Mouse (Mus musculus) left cerebral cortex, postnatal 10 days (tissue): Measurements from ENCODE around the gene Myrip. TPM values are rescaled to one million over a fixed set of nuclear protein-coding genes. Genes with fewer than 3 reads are reported as not detected.
"Not testable (repeated sequence)": the region's sequence is repeated elsewhere in the genome, so short reads cannot be mapped to it uniquely, and the experiment has no call there.

Experiments
- DNase-seq, 2 experiments: peaks; one replicate each; pipeline ENCODE4 v3.0.0; 2021 to 2022; ENCODE audit warnings: low spot score in 2 of 2, mixed read lengths in 1 of 2; ENCODE audit errors: extremely low spot score in 1 of 2
- intact Hi-C: fragments of 180-260 bp; cut with DNase I; formaldehyde crosslinking; loops from one replicate; pipeline ENCODE4 v1.15.1; 2025
- total RNA-seq, 2 experiments: library from RNA; stranded (reverse); gene quantifications; 2 replicates each; pipeline ENCODE4 v1.2.3; 2021

Myrip gene
- total RNA-seq, 2 experiments from 2014 or later = 63.5 to 70.6 TPM

DNA sequence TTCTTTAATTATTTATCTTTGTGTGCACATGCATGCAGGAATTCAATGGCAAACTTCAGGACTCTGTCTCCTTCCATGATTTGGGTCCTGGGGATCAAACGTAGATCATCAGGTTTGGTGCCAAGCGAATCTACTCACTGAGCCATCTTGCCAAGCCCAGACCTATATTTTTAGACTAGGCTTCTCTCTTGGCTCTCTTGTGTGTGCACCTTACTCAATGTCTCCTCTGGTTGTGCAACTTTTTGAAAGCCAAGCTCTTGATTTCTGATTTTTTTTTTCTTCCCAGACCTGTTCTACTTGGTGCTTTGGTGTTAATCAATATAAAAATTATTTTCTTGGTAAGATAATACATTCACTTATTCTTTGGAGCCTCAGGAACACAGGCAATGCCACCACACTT lies 19.3 kb downstream of the Myrip start:
- no peak for DNase-seq
- intact Hi-C loops = no loop called here

DNA sequence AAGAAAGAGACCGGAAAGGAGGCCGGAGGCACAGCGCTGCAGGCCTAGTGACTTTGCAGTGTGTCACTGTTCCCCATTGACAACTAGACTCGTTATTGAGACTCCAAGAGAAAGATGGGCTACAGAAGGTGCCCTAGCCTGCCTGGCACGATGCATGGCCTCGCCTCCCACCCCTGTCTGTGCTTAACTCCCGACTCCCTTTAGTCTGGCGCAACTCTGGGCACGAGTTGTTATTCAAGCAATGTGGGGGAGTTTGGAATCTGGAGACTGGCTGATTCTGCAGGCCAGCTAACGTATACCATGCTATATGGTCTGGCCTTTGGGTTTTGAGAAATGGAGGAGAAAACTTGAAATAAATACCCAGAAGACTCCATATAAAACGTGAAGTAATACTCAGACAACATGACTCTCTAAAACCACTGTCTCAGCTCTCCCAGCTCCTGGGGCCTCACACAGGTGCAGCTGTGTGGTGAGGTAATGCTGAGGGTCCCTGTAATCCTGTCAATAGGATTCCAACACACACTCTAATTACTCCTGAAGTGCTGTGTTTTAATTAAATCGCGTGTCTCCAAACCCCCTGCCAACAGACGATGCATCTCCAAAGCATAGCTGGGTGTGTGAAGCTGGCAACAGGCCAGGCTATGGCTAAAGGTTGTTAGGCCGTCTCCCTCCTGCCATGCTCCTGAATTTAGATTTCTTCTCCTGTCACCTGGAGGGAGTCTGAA lies 21.6 kb downstream of the Myrip start:
- no peak for DNase-seq

DNA sequence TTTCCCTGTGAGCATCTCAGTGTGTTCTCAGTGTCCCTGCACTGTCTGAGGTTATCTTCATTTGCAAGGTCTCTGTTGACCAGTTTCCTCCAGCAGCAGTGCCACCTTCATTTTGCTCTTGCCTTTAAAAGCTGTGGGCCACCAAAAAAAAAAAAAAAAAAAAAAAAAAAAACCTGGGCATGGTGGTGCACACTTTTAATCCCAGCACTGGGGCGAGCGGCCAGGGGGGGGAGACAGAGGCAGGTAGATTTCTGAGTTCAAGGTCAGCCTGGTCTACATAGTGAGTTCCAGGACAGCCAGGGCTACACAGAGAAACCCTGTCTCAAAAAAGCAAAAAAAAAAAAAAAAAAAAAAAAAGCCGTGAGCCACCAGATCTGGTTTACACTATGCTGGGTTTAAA lies 29.7 kb downstream of the Myrip start:
- DNase-seq, intact Hi-C loops: not testable (repeated sequence)

More for the DNA sequence above, 21.6 kb downstream of the Myrip start:
- intact Hi-C loops = no loop called here

DNA sequence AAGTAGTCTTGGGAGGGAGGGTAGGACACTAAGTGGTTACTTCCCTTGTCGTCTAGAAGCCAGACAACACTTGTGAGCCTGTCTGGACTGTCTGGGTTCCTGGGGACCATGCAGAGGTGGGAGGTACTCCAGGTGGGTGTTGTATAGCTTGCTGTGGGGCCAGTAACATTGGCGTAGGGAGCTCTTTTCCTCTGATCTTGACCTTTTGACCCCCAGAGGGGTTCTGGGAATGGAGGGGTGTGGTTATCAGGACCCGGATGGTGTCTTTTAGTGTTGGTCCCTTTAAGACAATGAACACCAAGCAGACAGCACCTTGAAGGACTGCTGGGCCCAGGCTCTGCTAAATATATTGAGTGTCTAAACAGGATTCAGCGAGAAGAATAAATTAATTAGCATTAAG lies 36.9 kb downstream of the Myrip start:
- DNase-seq = no peak
- intact Hi-C loops = no loop called here

DNA sequence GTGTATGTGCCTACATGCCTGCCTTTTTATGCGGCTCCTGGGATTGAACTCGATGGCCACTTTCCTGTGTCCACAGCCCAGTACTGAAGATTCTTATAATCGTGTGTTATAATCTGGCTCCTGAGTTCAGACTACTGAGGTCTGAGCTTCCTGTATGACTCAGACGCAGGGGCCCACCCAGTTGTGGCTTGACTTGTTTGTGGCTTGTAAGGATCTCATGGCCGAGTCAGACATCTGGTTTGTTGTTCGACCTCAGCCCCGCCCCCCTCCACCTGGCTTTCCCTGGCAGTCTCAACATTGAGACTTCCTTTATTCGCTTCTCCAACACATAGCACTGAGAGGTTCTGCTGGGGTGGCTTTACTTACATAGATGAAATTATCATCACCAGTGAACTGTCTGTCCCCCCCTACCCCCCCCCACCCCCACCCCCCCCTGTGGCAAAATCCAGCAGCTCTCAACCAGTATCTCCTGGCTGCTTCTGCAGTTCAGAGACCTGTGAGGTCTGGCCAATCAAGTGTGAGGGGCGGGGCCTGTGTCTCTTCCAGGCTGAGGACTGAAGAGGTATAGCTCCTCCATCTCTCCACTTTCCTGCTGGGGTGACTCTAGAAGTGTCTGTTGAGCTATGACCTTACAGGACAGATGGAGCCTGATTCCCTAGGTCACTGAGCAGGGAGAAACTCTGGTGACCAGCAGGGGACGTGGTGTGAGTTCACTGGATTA lies 38.8 kb downstream of the Myrip start:
- DNase-seq = no peak
- intact Hi-C loops = no loop called here

DNA sequence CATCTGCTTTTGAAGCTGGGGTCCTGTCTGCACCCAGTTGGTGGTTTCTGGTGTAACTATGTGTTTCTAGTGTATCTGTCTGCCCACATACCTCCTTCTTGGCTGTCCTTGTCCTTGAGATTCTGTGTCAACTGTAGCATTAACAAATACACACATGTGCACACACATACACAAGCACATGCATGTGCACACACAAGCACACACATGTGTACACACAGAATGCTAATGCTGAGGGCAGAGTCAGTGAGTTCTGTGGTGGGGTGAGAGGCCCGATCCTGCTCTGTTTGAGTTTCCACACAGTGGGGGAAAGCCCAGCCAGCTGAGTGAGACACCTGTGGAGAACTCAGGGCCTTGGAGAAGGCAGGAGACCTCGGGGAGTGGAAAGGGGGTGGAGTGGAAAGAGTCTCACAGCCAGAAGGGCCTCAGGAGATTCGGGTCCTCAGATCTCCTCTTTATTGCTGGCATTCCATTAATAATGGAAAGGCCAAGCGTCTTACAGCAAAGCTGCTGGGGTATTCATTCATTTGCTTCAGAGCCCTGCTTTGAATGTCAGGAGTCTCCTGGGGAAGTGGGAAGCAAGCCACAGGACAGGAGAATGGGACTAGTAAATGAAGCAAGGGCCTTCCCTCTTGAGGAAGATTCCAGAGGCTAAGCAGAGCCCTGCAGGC lies 41.9 kb downstream of the Myrip start:
- intact Hi-C loops = no loop called here
- no peak for DNase-seq

DNA sequence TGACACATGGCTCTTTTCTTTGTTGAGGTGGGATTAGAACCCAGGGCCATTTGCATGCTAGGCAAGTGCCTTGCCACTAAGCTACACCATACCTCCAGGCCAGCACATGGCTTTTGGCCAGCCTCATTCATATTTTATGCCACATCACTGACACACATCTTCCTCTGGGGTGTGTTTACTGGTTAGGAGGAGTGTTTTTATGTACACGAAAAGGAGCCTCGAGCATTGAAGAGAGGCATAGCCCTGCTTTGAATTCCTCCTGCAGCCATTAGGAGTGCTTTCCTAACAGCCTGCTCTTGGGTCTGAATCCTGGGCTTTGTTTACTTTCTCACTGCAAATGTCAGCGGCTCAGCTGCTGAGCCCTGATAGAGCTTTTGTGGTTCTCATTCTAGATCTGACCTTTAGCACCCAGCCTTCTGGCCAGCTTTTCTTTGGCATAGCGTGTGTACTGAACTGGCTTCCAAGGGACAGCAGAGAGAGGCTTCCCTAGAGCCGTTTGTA lies 44.4 kb downstream of the Myrip start:
- intact Hi-C loops = no loop called here
- no peak for DNase-seq

DNA sequence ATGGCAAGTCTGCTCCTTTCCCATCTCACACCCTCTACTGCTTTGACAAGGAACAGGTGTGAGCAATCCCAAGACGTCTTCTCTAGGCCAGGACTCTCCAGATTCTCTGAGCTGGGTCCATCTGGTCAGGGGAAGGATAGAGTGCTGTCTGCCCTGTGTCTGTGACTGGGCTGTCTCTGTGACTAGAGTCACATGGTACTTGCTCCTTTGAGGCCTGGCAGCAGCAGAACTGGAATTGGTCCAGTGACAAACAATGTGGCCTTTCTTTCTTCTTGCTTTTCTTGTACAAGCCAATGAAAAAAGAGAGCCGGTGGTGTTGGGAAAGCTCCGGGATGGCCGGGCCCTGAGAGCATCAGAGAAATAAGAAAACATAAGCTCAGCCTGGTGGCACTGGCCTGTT lies 47.8 kb downstream of the Myrip start:
- intact Hi-C loops = no loop called here
- DNase-seq = peak; percentile 52 to 59

DNA sequence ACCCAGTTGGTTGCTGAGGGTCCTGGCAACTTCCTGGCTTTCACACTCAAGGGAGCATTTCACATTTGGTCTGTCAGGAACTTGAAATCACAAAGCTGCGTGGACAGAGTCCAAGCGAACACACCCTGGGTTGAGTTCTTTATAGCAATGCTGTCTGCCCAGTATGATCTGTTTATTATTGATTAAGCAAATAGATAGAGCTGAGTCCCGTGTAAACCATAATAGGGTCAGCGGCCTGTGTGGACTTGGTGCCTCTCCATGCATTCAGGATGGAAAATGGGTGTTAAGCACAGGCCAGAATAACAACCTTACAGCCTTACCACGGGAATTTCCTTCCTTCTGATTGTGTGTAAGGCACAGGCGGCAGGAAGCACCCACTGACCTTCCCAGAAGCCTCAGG lies 49.0 kb downstream of the Myrip start:
- intact Hi-C loops = no loop called here
- no peak for DNase-seq

DNA sequence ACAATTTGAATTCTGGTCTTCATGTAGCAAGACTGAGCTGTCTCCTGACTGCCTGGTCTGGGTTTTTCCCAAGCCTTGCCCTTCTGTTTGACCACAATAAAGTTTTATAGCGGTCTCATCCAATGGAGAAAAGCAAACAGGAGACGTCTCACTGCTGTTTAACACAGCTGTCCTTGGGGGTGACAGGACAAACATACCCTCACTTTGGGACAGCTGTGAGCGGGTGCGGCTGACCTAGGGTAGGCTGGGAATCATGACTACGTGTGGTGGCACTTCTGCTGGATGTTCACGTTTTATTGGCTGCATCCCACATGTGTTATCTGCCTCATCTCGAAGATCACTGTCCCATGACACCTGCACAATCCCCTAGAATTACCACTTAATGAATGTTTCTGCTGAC lies 49.7 kb downstream of the Myrip start:
- intact Hi-C loops = no loop called here

DNA sequence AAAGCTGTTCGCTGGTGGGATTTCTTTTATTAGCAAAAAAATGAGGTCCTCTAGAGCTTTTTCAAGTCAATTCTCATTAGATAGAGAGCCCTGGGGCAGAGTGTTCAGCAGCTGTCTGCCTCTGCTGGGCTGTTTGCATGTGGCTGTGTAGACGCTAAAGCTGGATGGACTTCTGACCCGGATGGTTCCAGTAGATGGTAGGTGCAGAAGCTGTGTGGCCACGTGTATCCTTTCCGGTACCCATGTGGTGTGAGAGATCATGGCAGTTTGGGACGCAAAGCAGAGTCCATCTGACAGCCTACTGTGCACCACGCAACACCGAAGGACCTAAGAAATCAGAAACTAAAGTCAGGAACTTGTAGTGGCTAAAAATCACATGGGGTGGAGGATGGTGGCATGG lies 50.2 kb downstream of the Myrip start:
- intact Hi-C loops = no loop called here
- no peak for DNase-seq

More for the DNA sequence above, 49.7 kb downstream of the Myrip start:
- no peak for DNase-seq

DNA sequence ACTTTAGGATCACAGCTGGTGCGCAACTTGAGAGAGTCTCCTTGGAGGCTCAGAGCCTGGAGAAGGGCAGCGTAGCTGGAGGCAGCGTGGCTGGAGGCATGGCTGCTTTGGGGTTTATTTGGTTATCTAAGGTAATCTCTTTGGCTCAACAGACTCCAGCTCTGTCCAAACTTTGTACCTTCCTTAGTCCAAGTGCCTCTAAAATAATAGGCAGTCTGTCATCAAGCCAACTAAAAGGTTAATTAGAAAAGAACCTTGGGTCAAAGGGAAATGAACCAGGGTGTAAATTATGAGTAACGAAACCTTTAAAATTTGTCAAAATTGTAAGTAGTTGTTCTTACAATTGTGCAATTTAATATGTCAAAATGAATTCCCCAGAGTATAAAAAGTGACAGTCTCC lies 51.7 kb downstream of the Myrip start:
- no peak for DNase-seq
- intact Hi-C loops = no loop called here

DNA sequence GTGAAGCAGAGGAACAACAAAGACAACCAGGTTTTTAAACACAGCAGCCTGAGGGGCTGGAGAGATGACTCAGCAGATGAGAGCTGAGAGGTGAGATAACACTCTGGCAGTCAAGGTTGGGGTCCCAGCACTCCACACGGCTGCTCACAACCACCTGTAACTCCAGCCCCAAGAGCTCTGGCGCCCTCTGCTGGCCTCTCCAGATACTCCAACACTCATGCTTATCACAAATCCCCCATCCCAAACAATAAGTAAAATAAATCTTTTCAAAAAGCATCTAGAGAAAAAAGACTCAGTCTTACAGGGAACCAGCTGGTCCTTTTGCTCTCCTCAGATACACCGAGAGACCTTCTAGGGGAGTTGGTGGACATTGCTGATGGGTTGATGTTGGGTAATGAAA lies 52.7 kb downstream of the Myrip start:
- DNase-seq = no peak
- intact Hi-C loops = no loop called here

DNA sequence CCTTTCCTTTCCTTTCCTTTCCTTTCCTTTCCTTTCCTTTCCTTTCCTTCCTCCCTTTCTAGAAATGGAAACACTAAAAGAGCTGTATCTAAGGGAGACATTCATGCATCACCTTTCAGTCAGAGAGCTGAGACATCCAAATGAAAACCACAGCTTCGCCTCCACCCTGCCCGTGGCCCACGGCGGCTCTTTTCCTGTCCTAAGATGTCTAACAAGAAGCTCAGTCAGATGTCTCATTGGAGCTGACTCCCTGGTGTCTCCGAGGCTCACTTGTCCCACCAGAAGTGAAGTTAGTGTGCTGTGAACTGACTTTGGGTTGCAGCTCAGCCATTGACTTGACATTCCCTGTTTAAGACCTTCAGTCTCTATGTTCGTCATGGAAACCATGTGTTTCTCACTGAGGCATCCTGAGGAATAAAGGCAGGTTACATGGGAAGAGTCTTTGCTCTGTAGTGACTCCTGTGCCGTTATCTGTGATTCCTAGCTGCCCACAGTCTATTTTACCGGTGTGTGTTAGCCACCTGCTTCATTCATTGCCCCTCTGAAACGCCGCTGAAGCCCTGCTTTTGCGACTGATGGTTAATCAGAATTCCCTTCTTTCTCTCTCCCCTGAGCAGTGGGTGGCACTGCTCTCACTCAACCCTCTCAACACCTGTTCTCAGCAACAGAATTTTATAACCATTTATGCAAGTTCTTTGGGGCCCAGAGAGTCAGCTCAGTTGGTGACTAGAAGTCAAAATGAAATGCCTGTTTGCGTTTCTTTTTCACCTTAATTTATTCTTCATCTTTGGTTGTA lies 53.4 kb downstream of the Myrip start:
- no peak for DNase-seq

DNA sequence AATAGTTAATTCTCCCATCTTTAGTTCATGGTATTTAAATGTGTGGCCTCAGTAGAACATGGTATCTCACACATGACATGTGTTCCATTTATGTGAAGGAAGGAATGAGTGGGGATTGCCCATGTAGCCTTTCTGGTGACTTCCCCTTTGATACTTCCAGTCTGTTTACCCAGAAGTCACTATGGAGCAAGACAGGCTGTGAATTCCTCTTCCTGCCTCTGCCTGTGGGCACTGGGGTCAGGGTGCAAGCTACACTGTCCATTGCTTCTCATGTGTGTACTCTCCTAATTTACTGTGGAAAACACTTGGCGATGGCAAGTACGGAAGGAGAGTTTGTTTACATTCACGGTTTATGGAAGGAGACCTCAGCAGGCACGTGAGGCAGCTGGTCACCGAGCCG lies 55.2 kb downstream of the Myrip start:
- intact Hi-C loops = no loop called here
- DNase-seq = no peak

More for the DNA sequence above, 53.4 kb downstream of the Myrip start:
- intact Hi-C loops = no loop called here

DNA sequence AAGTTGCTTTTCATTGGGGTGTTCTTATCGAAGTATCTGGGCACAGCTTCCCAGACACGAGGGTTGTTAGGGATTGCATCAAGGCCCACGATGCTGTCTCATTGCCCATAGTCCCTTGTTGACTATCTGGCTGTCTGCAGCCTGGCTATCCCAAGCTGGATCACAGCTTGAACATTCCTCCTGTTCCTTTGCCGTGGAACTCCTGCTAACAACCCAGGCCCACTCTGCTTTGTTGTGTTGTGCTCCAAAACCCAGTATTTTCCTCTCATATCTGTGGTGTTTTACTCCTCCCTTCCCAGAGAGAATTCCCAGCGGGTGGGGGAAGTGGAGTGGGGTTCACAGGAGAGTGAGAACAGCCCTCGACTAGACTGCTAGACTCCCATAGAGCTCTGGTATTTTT lies 56.7 kb downstream of the Myrip start:
- intact Hi-C loops = no loop called here
- no peak for DNase-seq

DNA sequence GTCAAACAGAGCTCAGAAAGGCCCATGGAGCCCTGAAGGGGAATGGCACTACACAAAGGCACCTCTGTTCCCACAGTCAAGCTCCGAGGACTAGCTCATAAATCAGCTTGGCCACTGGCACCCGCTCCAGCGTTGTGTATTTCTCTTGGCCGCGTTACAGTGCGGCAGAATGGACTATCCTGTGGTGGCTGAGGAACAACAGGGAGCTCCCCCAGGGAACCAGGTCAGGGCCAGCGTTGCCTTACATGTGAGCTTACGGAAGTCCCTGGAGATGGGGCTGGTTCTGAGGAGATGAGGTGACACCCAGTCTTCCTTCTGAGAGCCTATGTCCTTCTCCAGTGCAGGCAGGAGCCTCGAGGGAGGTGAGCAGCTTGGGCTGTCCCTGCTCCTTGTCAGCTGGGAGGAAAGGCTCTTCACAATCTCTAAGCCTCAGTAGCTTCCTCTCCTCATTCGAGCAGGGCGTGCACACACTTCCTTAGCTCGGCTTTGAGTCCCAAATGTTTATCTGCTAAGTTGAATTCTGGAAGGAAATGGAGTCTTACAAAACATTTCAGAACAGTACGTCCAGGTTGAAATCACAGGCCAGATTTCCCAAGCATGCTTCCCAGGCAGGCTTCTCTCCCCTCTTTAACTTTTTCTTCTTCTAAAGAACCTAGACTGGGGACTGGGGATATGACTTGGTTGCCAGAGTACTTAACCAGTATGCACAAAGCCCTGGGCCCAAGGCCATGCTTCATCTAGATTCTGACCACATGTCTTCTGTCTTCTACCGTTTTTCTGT lies 59.3 kb downstream of the Myrip start:
- intact Hi-C loops = loop anchor here (5.0 kb wide), 1 partner anchor 53 kb away; no protein-coding TSS in a partner anchor
- peak; percentile 73 to 81 for DNase-seq

DNA sequence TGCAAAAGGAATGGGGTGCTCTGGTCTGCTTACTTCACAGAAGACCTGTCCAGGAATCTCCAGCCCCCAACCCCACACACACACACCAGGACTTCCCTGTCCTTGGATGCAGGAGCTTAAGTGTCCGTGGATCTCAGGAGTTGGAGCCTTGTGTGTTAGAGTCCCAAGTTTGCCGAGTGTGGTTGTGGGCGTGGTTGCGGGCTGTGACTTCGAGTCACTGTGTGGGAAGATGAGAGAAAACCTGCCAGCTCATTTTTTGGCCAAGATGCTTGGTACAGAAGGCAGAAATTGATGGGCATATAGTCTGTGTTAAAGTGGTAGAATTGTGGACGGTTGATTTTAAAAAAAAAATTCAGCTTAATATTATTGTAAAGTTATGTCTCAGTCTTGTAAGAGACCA lies 60.3 kb downstream of the Myrip start:
- intact Hi-C loops = loop anchor here (5.0 kb wide), 1 partner anchor 54 kb away; no protein-coding TSS in a partner anchor
- no peak for DNase-seq
